Mouse (Mus musculus) kidney, postnatal 10 days (tissue): ENCODE measurements around the gene Cacna1e.

Experiments used
- DNase-seq: peaks from one replicate; pipeline ENCODE4 v3.0.0; 2021; ENCODE audit warnings: mixed read lengths

Gene Cacna1e

GRCm38 (mm10) chr1:154705882-154706565 is 178.3 kb downstream of the Cacna1e start:
- DNase-seq, result peak; percentile 20

DNA sequence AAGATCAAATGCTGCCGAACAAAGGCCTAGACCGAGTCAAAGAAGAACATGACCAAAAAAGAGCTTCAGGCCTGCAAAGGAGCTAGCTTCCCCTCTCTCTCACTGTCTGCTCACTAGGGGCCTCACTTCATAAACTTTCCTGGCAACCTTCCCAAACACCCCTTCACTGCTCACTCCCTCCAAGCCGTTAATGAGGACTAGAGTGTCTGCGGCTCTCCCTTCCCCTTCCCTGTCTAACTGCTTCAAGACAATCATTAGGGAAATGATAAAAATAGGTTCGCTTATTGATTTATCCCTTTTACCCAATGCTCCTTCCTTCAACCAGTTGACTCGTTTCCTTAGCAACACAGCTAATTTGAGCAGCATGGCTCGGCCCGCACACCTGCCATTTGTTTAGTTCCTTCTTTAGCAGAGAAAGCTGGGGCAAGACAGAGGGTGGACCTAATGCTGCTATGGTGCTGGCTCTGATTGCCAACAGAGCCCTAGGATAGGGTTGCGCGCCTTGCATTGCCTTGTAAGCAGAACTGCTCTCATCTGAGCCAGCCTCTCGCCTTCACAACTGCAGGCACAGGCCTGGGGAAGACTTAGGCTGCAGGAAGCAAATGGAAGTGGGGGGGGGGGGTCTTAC is 179.6 kb downstream of the Cacna1e start:
- DNase-seq, result no peak

DNA sequence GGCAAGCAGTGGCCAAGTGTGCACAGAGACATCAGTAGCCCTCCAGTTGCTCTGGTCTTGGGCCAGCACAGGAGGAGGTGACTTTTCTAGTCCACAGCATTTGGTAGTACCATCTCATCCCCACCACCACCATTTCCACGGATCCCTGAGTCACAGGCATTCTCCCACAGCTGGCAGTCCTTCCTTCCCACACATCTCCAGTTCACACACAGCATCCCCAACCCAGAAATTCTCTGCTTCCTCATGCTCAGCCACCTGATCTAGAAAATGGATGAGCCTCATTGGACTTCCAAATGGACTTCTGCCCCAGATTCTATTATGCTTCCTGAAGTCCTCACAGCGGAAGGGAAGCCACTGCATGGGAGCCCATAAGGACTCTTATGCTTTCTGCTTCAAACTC is 181.7 kb downstream of the Cacna1e start:
- DNase-seq, result no peak

GRCm38 (mm10) chr1:154688876-154689665 is 195.2 kb downstream of the Cacna1e start:
- DNase-seq, result no peak

DNA sequence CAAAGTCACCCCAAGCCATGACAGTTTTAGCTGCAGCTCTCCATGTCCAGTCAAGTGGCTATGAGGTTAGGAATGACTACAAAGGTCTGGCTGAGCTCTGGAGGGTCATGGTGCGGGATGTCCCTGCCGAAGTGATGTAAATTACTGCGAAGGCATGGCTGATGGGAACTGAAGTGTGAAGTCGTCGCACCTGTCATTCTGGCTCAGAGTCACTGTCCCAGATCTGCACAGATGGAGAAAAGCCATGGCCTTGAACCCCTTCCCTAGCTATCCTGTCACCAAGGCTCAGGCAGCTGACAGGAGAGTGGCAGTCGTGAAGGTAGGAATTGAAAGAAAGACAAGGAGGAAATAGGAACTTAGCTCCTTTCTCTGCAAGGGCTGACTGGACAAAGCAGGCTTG is 197.4 kb downstream of the Cacna1e start:
- no peak for DNase-seq

- no peak for DNase-seq
These were observed 200.7 kb downstream of the Cacna1e start for GRCm38 (mm10) chr1:154683477-154684106.

DNA sequence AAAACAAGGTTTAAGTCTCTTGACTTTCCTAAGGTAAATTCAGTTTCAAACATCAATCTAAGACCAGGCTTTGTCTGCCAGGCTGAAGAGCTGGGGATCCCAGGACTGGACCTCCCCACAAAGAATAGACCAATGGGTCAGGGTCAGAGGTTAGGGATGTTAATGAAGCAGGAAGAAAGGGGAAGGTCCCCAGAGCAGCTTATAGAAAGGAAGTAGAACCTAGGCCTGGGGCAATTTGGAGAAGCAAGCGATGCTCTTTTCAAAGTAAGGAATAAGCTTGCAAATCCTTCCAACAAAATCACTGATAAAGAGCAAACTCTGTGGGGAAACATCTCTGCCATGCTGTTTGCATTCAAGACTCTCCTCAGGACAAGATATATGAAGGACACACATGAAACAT is 205.3 kb downstream of the Cacna1e start:
- DNase-seq, result no peak

DNA sequence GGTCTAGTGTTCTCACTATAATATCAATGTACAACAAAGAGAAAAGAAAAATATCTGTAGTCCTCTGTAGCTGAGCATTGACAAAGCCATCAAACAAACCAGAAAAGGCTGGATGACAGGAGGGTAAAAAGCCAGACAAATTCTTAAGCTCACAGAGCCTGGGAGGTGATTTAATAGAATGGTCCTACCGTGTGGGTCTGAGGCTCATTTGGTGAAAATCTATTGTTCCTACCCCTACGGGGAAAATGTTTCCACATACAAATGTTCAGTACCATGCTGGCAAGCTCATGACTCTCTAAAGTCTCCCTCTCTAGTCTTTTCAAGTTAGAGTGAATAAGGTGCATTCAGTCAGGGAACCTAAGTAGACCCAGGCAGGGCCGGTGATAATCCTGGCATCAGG is 206.2 kb downstream of the Cacna1e start:
- DNase-seq, result no peak

- no peak for DNase-seq
These were observed 206.6 kb downstream of the Cacna1e start for GRCm38 (mm10) chr1:154677677-154678076.

DNA sequence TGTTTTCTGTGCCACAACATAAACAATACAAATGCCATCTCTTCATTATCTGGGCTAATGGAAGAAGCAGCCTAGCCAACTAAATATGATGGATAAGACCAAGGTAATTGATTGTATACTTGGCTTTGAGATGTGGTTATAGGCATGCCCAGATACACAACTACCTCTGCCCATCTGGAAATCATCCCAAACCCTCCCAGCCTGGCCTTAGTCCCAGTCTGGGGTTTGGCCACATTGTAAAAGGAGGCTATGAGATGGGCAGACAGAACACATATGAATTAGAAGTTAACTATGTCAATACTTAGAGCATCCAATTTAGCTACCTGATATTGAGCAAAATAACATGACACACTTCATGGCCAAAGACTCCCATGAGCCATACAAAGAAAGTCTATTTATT is 220.6 kb downstream of the Cacna1e start:
- DNase-seq, result no peak

GRCm38 (mm10) chr1:154661977-154662376 is 222.3 kb downstream of the Cacna1e start:
- DNase-seq, result no peak

DNA sequence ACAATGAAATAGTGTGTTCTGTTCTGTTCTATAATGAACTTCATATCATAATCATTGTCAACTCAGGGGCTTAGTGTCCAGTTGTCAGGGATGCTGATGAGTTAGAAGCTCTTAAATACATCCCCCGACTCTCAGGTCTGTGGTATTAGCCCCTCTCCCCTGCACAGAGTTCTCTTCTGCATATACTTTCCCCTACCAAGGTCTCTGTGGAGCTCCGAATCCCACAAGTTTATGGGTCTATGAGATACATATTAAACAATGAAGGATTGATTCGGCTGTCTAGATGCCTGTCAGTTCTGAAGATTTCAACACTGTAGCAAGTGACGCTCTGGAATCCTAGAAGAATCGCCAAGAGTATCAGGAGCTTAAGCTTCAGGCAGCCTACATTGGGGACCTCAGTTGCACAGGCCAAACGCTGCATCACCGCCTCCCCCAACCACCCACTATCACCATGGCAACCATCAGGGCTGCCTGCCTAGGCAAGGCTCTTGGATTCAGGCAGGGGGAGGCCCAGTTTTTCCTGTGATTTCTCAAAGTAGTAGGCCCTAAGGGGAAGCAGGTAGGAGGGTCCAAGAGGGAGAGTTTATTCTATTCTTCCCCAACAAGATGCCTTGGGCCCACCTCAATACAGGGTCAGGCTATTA is 223.0 kb downstream of the Cacna1e start:
- DNase-seq, result no peak

- no peak for DNase-seq
These were observed 226.9 kb downstream of the Cacna1e start for GRCm38 (mm10) chr1:154657366-154657765.

- no peak for DNase-seq
These were observed 230.3 kb downstream of the Cacna1e start for GRCm38 (mm10) chr1:154653951-154654350.

GRCm38 (mm10) chr1:154646156-154646950 is 237.9 kb downstream of the Cacna1e start:
- DNase-seq, result no peak

DNA sequence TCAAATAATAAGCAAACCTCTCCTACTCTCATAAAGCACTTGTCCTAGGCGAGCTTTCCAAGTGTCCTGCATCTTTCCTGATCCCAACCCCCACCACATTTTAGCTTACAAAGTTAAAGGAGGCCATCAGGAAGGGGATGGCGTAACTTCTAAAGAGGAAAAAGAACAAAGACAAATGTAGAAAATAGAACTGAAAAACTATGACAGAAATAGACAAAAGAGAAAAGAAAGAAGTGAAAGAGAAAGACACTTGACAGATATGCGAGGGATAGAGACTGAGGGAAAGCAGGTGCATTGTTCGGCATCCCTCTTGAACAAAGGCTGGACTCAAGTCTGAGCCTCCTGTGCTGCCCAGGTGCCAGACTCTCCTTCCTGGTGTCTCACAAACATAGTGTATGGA is 246.5 kb downstream of the Cacna1e start:
- DNase-seq, result no peak

- no peak for DNase-seq
These were observed 248.5 kb downstream of the Cacna1e start for GRCm38 (mm10) chr1:154635766-154636165.

DNA sequence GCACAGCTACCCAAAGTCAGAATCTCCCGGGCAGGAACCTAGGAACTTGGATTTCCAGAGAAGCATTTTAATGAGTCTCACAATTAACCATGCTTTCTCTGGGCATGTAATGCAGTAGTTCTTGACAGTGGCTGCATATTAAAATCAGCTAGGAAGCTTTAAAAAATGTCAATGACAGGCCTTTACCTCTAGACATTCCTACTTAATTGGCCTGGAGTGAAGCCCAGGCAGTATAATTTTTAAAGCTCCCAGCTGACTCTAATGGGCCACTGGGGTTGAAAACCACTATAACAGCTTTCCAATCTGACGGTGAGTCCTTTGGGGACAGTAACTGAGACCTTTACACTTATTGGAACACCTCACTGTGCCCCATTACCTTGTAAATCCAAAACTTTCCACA is 251.4 kb downstream of the Cacna1e start:
- peak; percentile 6 for DNase-seq

- peak; percentile 9 for DNase-seq
These were observed 261.3 kb downstream of the Cacna1e start for GRCm38 (mm10) chr1:154622666-154623653.

GRCm38 (mm10) chr1:154617743-154618455 is 266.4 kb downstream of the Cacna1e start:
- peak; percentile 10 for DNase-seq
